Mouse (Mus musculus) liver, adult 2 months (tissue): ENCODE results near the gene Ccdc184.

Source experiments
- CTCF ChIP-seq: fragments of 200-500 bp; IDR thresholded peaks from 2 replicates; pipeline ENCODE4 v1.5.1; 2011; ENCODE audit warnings: low read depth, low read length, control low read depth
- POLR2A ChIP-seq: fragments of 200-500 bp; IDR thresholded peaks from 2 replicates; pipeline ENCODE4 v1.6.1; 2011; ENCODE audit warnings: low read length, control low read depth; ENCODE audit not compliant: insufficient read depth; ENCODE audit errors: extremely low read depth

- TF ChIP-seq CTCF (no peak), POLR2A (no peak)
Measured at GRCm38 (mm10) chr15:98155944-98156343, 11.0 kb upstream of the Ccdc184 start.
